Mouse (Mus musculus): ENCODE measurements around the gene Gapdh.

GRCm38 (mm10) chr6:125155262-125155661, 11.0 kb downstream of the Gapdh start:
- TF ChIP-seq POLR2A (IDR thresholded peaks at IDR 0.05; ENCODE audit: low read depth, low read length): no peak
- no peak for TF ChIP-seq CTCF (IDR thresholded peaks at IDR 0.05; ENCODE audit: extremely low read depth, insufficient read depth, insufficient read length, insufficient replicate concordance)

All from spleen, adult 2 months (tissue).